Mouse (Mus musculus): ENCODE measurements around the gene Rabac1.

DNA sequence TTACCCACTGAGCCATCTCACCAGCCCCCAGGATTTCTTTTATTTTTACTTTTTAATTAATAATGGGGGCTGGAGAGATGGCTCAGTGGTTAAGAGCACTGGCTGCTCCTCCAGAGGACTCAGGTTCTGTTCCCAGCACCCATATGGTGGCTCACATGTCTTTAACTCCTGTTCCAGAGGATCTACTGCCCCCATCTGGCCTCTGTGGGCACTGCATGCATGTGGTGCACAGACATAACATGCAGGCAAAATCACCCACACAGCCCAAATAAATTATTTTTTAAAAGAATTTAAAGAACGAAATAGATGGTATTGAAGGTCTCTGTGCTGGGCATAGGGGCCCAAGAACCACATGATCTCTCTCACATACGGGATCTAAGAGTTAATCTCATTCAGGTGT lies 11.8 kb upstream of the Rabac1 start:
- no peak for TF ChIP-seq GATA1 (IDR thresholded peaks at IDR 0.05; ENCODE audit: borderline replicate concordance, low read length)
- no peak for TF ChIP-seq FLI1 (IDR thresholded peaks at IDR 0.05; ENCODE audit: low read length)

Measured in megakaryocyte, embryonic 14.5 days (primary cell).